Mouse (Mus musculus): ENCODE data around the gene Usp22.
"Not testable (repeated sequence)": the region's sequence is repeated elsewhere in the genome, so short reads cannot be mapped to it uniquely, and the experiment has no call there.

The Usp22 gene

GRCm38 (mm10) chr11:61142941-61143530 lies 31.8 kb downstream of the Usp22 start:
- no peak for DNase-seq (ENCODE audit: low spot score)

GRCm38 (mm10) chr11:61142262-61142661 lies 32.6 kb downstream of the Usp22 start:
- DNase-seq (ENCODE audit: low spot score), result no peak

DNA sequence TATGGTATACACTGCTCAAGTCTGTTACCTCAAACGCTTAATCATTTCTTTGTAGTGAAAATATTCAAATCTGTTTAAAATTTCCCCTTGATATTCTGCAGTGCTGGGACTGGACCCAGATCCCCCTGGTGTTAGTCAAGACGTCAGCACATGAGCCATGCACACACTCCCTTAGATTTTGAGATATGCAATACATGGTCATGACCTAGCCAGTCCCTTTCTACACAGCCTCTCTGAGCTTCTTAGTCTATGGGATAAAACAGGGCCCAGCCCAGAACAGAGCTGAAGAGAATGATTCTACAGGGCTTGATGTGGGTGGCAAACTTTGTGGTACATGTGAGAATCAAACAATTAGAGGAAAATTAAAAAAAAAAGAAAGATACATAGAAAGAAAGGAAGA lies 33.2 kb downstream of the Usp22 start:
- DNase-seq (ENCODE audit: low spot score), result no peak

- DNase-seq (ENCODE audit: low spot score), result no peak
Measured at GRCm38 (mm10) chr11:61132943-61133342, 41.9 kb downstream of the Usp22 start.

DNA sequence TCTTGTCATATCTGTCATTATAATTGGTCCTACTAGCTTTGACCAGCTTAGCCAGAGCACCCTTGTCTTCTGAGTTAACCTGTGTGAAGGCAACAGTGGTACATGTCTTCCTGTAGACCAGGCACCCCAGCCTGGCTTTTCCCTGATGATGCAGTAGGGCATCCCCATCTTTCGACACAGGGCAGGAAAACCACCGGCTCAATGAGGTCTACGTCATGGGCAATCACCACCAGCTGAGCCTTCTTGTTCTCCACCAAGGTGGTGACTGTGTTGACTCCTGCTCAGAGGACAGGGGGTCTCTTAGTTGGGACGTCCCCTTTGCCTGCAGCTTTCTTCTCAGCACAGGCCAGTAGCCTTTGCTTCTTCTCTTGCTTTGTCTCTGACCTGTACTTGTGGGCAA lies 44.2 kb downstream of the Usp22 start:
- DNase-seq (ENCODE audit: low spot score), result not testable (repeated sequence)

DNA sequence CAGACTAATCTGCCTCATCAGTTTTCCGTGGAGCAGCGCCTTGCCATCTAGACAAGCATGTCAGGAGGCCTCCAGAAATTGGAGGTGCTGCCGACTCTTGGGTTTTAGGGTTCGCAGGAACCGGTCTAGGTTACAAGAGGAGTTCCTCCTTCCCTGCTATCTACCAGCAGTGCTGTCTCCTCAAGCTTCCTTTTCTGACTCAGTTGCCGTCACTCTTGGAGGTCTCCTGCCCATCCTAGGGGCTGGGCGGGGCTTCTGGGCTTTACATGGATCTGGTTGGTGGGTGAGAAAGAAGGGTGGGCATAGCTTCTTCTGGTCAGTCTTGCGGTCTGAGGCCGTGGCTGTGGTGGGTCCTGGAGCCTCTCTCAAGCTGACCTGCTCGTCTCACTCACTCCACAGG lies 45.5 kb downstream of the Usp22 start:
- DNase-seq (ENCODE audit: low spot score), result no peak

DNA sequence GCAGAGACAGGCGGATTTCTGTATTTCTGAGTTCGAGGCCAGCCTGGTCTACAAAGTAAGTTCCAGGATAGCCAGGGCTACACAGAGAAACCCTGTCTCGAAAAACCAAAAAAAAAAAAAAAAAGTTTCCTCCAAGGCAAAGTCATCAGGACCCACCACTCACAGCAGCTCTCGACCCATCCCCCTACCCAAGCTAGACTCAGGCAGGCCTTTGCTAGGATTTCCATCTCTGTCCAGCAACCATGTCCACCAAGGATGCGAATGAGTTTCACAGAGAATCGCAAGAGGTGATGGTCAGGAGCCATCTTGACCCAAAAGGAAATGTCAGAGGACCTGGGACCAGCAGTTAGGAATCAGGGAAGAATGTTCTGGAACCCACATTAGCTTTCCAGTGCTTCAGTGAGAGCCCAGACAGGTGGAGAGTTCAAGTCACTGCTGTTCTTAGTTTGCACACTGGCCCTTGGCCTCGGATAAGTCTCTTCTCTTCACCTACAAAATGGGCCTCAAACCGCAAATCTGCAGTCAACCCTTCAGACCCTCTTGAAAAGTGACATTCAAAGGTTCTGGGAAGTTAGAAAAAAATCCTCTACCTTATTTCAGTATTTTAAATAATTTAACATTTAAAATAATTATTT lies 47.3 kb downstream of the Usp22 start:
- DNase-seq (ENCODE audit: low spot score), result no peak

DNA sequence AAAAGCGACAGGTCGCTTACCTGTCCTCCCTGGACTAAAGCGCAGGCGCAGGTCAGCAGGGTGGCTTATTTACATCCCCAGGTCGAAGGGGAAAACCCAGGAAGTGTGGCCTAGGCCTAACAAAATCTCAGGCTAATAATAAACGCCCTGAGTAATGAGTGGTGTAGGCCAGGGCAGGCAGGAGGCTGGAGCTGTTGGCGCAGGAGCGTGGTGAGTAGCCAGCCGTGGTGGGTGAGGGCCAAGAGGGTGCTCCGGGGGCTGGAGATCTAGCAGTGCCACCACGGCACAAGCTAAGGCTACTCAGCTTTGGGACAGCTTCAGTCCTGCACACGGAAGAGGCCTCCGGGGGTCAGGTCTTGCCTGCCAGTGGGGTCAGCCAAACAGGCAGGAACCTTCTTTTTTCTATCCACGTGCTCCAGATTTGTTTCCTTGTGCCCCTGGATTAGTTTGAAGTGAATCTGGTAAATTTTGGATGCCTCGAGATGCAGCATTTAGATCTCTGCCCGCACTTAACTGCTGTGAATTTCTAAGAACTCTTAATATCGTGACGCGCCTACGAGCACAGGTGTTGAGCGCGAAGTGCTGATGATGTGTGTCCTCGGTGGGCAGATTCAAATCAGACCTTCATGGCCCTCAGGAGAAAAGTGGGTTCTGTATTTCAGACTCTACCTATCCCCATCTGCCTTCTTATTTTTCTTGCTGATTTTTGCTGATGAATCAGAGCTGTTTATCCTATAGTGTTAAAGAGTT lies 48.1 kb downstream of the Usp22 start, which contains the start of gene Tnfrsf13b:
Gene Tnfrsf13b, plus strand, starts transcription at position 150 of the 750 bp plus-strand sequence.
- DNase-seq (ENCODE audit: low spot score), result no peak

DNA sequence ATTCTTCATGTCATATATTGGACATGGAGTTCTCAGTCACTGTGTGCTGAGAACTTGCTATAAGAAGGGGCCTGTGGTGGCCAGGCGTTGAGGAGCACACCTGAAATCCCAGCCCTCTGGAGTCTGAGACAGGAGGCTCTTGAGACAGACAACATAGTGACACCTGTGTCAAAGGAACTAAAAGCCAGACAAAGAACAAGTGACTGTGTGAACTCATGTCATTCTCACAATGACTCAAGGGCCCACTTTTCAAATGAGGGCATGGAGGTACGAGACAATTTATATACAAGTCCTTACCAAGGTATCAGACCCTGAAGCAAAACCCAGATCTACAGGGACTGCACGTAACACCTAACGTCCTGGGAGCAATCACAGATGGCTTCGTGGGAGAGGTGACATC lies 48.9 kb downstream of the Usp22 start:
- no peak for DNase-seq (ENCODE audit: low spot score)

GRCm38 (mm10) chr11:61123886-61124285 lies 51.0 kb downstream of the Usp22 start:
- no peak for DNase-seq (ENCODE audit: low spot score)

GRCm38 (mm10) chr11:61122769-61123288 lies 52.0 kb downstream of the Usp22 start:
- DNase-seq (ENCODE audit: low spot score), result no peak

DNA sequence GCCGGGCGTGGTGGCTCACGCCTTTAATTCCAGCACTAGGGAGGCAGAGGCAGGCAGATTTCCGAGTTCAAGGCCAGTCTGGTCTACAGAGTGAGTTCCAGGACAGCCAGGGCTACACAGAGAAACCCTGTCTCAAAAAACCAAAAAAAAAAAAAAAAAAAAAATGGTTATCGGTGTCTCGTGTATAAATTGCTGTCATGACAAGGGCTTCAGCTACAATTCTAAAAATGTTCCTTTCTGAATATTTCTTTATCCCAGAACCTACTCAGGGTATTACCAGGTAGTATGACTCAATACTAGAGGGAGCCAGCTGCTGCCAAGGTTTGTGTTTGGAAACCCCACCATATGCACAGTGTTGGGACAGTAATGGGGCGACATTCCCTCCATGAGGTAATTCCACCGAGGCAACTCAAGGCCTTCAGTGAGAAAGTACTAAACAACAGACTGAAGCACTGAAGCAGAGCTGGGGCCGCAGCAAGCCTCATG lies 52.5 kb downstream of the Usp22 start:
- DNase-seq (ENCODE audit: low spot score), result no peak

DNA sequence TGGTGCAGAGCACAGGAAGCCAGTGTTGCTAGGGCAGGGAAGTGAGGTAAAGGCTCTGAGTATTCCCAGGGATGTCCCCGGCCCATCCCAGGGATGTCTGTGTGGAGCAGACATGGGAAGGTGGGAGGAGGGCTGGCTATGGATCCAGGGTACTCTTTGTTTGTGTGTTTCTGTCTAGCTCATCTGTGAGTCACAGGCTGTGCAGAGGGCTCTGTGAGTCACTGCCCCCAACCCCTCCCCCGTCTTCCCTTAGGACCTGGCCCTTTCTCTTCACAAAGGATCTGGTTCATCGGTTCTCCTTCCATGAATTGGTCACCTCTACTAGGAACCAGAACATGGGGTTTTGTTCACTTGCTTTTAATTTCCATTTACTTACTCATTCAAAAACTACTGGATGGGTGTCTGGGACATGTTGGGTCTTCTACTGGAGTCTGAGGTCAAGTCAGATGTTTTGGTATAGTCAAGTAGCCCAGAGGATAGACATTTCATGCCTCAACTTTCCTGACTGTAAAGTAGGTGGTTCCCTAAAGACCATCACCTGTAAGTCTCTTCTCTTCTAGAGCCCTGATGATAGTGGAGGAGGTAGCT lies 54.8 kb downstream of the Usp22 start:
- no peak for DNase-seq (ENCODE audit: low spot score)

- no peak for DNase-seq (ENCODE audit: low spot score)
Measured at GRCm38 (mm10) chr11:61116226-61116625, 58.6 kb downstream of the Usp22 start.

GRCm38 (mm10) chr11:61112323-61112995 lies 62.4 kb downstream of the Usp22 start:
- no peak for DNase-seq (ENCODE audit: low spot score)

GRCm38 (mm10) chr11:61111472-61111871 lies 63.4 kb downstream of the Usp22 start:
- no peak for DNase-seq (ENCODE audit: low spot score)

DNA sequence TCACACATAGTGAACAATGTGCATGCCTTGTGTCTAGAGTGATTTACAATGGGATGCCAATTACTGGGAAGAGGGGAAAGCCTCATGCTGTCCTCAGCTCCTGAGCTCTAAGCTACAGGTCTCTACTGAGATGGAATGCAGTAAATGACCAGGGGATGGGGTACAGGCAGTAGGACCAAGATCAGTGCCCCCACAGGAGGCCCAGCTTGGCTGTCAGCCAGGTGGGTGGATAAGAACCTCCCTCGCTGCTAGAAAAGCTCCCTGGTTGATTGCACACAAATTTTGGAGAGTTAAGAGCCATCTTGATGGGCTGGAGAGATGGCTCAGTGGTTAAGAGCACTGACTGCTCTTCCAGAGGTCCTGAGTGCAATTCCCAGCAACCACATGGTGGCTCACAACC lies 63.9 kb downstream of the Usp22 start:
- no peak for DNase-seq (ENCODE audit: low spot score)

- no peak for DNase-seq (ENCODE audit: low spot score)
Measured at GRCm38 (mm10) chr11:61110113-61110512, 64.7 kb downstream of the Usp22 start.

DNA sequence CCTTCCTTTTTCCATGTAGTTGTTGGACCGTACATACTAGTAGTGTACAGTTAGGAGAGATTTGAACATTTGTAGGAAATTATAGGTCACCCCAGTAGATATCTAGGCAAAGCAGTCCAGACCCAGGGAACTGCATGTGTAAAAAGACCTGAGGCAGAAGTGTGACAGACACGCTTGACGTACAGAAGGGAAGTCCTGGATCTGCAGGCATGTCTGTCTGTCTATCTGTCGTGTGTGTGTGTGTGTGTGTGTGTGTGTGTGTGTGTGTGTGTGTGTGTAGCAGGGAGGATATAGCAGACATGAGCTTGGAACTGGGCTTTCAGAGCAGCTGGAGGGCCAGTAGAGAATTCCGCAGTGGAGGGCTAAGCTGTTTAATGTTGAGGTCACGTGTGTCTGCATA lies 65.1 kb downstream of the Usp22 start:
- no peak for DNase-seq (ENCODE audit: low spot score)

DNA sequence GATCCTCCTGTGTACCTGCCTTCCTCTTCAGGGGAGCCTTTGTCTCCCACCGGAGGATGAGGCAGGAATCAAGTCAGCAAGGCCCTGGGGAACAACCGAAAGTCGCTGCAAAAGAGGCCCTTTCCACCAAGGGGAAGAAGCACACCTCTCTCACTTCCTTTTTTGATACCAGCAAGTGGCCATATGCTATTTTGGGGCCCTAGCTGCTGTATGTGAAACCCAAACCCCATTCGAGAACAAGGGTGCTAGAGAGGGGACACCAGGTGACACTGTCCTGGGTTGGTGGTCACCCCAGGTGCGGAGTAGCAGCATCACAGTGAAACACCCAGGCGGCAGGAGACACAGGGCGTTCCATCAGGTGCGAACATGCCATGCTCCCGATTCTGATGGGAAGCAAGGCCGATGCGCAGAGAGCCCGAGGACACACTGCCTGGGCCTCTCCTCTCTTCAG lies 65.9 kb downstream of the Usp22 start:
- DNase-seq (ENCODE audit: low spot score), result no peak

GRCm38 (mm10) chr11:61104241-61104901 lies 70.5 kb downstream of the Usp22 start:
- DNase-seq (ENCODE audit: low spot score), result peak; percentile 95

All from testis, postnatal 10 days (tissue).